Mouse (Mus musculus) heart, postnatal 0 days (tissue): ENCODE results near the gene Ttn. TPM values are rescaled to one million over a fixed set of nuclear protein-coding genes. Genes with fewer than 3 reads are reported as not detected.
A peak's percentile ranks its signal among the peaks of the same experiment; 100 is the strongest.

Experiments used
- ATAC-seq: fragments of 200-750 bp; cut with Nextera tagmentation; 2 replicates; pipeline ENCODE4 v1.8.0; 2017; ENCODE audit warnings: low read depth, moderate number of reproducible peaks, moderate library complexity; ENCODE audit not compliant: insufficient read depth
- DNase-seq: peaks from one replicate; pipeline ENCODE4 v3.0.0-alpha.2; 2016; ENCODE audit warnings: low spot score
- H3K27ac ChIP-seq: fragments of 300-500 bp; sonication (generic); 2 replicates; pipeline ENCODE4 v1.5.1; 2014; ENCODE audit warnings: low read depth, mild to moderate bottlenecking
- H3K27me3 ChIP-seq: fragments of 300-500 bp; sonication (generic); 2 replicates; pipeline ENCODE4 v1.6.1; 2014; ENCODE audit warnings: low read length, mixed read lengths; ENCODE audit not compliant: control insufficient read depth, insufficient read depth
- H3K36me3 ChIP-seq: fragments of 300-500 bp; sonication (generic); replicated peaks from 2 replicates; pipeline ENCODE4 v1.6.1; 2014; ENCODE audit warnings: low read length, mixed read lengths; ENCODE audit not compliant: control insufficient read depth, insufficient read depth
- H3K4me1 ChIP-seq: fragments of 300-500 bp; sonication (generic); 2 replicates; pipeline ENCODE4 v1.6.1; 2014; ENCODE audit warnings: antibody characterized with exemption; ENCODE audit not compliant: control insufficient read depth, insufficient read depth
- H3K4me2 ChIP-seq: fragments of 300-500 bp; sonication (generic); 2 replicates; pipeline ENCODE4 v1.6.1; 2014; ENCODE audit warnings: low read depth, mild to moderate bottlenecking, low read length, moderate library complexity
- H3K4me3 ChIP-seq: fragments of 300-500 bp; sonication (generic); 2 replicates; pipeline ENCODE4 v1.5.1; 2014; ENCODE audit warnings: low read depth, low read length
- H3K9ac ChIP-seq: fragments of 300-500 bp; sonication (generic); replicated peaks from 2 replicates; pipeline ENCODE4 v1.6.1; 2014; ENCODE audit warnings: low read depth, low read length, mixed read lengths
- H3K9me3 ChIP-seq: fragments of 300-500 bp; sonication (generic); replicated peaks from 2 replicates; pipeline ENCODE4 v1.6.1; 2016; ENCODE audit warnings: low read length; ENCODE audit not compliant: control insufficient read depth
- CTCF ChIP-seq: IDR thresholded peaks from 2 replicates; pipeline ENCODE4 v1.5.1; 2016; ENCODE audit warnings: antibody characterized with exemption, control low read depth, low read depth
- EP300 ChIP-seq: IDR thresholded peaks from 2 replicates; pipeline ENCODE4 v1.6.1; 2016; ENCODE audit warnings: antibody characterized with exemption, low read depth
- WGBS: fragments of 180-500 bp; shearing (Covaris S2); extraction: QIAGEN DNeasy Blood & Tissue Kit; methylation state at CpG from one replicate; pipeline ENCODE4 v1.1.7; 2014; 5-methylcytosine and 5-hydroxymethylcytosine counted together
- polyA plus RNA-seq: library from polyadenylated mRNA; unstranded; fragments of >200 nt; fragmentation: Nextera tagmentation; extraction: Ambion mirVana; gene quantifications from 2 replicates; pipeline ENCODE4 v1.2.1, GENCODE M21; 2015
- total RNA-seq: library from RNA; depleted of rRNA; stranded (reverse); fragments of >200 nt; gene quantifications from 2 replicates; pipeline ENCODE4 v1.2.3, GENCODE M21; 2014; ENCODE audit warnings: low replicate concordance

The Ttn gene
- total and polyA plus RNA-seq, 2 experiments from 2014 or later: 700 to 959 TPM

DNA sequence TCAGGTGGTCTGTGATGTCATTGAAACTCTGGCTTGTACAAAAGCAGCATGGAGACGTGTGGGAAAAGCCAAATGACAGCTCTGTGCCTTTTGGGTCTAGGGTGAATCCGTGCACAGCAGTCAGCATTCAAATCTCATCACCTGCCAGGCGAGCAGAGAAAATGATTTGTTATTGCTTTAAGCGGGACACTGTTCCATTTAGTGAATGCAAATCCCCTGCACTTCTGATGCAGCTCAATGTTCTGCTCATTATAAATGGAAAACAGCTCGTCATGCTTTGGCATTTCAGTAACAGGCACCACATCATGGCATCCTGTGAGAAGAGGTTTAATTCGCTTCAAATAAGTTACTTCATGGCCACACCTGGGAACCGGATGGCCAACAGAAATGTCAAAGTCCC is 24.7 kb upstream of the Ttn start:
- peaks cover 7% of the 10 kb centered on the region; the same call in 1 of the 2 replicates for H3K36me3 ChIP-seq
- H3K27ac ChIP-seq: no peak overlapping the region
- TF ChIP-seq CTCF (no peak), EP300 (no peak)
- ATAC-seq (no peak), DNase-seq (no peak)
- H3K9me3 ChIP-seq: no peaks in the 10 kb centered on the region
- no peak overlapping the region for H3K4me3 ChIP-seq
- no peaks in the 10 kb centered on the region; the same call in 1 of the 2 replicates for H3K4me1 ChIP-seq
- H3K9ac ChIP-seq: no peak overlapping the region
- 74% methylated on average over 7 of the region's 7 CpGs for WGBS
- H3K27me3 ChIP-seq: no peaks in the 10 kb centered on the region
- no peak overlapping the region for H3K4me2 ChIP-seq

DNA sequence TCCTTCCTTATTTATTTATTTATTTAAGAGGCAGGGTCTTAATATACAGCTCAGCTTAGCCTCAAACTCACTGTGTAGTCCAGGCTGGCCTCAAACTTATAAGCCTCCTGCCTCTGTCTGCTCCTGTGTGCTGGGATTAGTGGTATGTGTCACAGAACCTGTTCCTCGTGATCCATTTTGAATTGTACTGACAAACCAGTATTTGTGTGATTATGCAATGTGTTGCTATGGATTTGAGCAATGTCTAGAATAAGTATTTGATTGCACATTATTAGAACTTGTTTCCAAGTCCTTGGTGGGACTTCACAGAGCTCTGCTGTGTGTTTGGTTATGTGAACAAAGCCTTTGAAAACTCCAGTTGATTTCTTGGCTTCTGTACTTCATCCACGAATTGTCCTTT is 20.8 kb upstream of the Ttn start:
- Histone ChIP-seq H3K4me1 (0 out of 2 replicates have a peak, but pooled peaks cover 4% of the 10 kb centered on the region), H3K9ac (no peak overlapping the region), H3K4me3 (no peak overlapping the region), H3K4me2 (no peak overlapping the region), H3K36me3 (no peaks in the 10 kb centered on the region), H3K27me3 (no peaks in the 10 kb centered on the region), H3K9me3 (no peaks in the 10 kb centered on the region), H3K27ac (no peak overlapping the region)
- WGBS: 63% methylated on average over 2 of the region's 2 CpGs
- DNase-seq: no peak
- ATAC-seq: no peak
- TF ChIP-seq CTCF (no peak), EP300 (no peak)

DNA sequence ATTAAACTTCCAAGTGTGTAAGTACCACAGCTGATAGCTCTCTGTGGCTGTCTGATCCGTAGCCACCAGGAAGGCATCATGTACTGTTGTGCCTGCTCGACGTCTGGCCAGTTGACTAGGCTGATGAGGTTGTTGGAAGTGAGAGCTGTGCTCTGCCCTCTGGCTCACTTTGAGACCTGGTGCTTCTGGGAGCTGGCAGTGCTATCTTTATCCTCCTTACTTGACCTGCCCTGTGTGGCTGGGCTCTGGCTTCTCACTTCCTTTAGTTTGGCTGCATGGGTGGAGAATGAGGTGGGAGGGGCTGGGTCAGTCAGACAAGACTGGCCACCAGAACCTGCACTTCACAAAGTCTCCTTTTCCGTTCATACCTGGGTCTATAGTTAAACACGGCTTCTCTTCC is 16.0 kb upstream of the Ttn start:
- ATAC-seq: peak; percentile 99
- DNase-seq: peak; percentile 80
- peak overlapping the region; percentile 61 for H3K27ac ChIP-seq

DNA sequence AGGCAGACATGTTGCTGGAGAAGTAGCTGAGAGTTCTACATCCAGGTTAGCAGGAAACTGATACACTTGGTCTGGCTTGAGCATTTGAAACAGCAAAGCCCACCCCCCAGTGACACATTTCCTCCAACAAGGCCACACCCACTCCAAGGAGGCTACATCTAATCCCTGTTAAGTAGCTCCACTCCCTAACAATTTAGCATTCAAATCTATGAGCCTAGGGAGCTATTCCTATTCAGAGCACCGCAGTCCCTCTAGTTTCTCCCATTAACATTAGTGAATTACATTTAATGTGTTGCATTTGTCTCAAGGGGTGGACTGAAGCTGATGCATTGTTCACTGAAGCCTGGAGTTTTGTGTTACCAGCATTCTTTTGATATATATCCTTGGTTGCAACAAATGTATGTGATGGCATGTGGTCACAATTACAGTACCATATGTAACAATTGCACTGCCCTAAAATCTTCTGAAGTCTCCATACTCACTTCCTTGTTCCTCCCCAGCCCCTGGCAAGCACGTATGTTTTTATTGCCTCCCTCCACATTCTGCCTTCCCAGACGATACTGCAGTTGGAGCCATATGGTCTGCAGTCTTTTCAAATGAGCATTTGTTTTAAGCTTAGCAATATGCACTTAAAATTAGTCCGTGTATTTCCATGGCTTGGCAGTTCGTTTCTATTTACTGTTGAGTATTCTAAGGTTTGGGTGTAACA is 10.3 kb upstream of the Ttn start:
- no peak overlapping the region for H3K4me2 ChIP-seq
- no peak overlapping the region for H3K4me3 ChIP-seq
- H3K27me3 ChIP-seq: no peaks in the 10 kb centered on the region
- TF ChIP-seq CTCF (no peak), EP300 (no peak)
- 78% methylated on average over 5 of the region's 5 CpGs for WGBS
- ATAC-seq: no peak
- no peaks in the 10 kb centered on the region for H3K36me3 ChIP-seq
- H3K9me3 ChIP-seq: no peaks in the 10 kb centered on the region
- H3K27ac ChIP-seq: no peak overlapping the region
- no peaks in the 10 kb centered on the region for H3K4me1 ChIP-seq
- H3K9ac ChIP-seq: no peak overlapping the region
- DNase-seq: no peak

More for the DNA sequence above, 16.0 kb upstream of the Ttn start:
- no peaks in the 10 kb centered on the region for H3K36me3 ChIP-seq
- H3K4me1 ChIP-seq: 0 out of 2 replicates have a peak, but pooled peaks cover 4% of the 10 kb centered on the region
- WGBS: 28% methylated on average over 5 of the region's 5 CpGs
- no peaks in the 10 kb centered on the region for H3K9me3 ChIP-seq
- no peak overlapping the region for H3K4me2 ChIP-seq
- H3K9ac ChIP-seq: no peak overlapping the region
- TF ChIP-seq EP300 (no peak), CTCF (peak; percentile 6; the same call in 1 of the 2 replicates)
- H3K27me3 ChIP-seq: no peaks in the 10 kb centered on the region
- H3K4me3 ChIP-seq: no peak overlapping the region

DNA sequence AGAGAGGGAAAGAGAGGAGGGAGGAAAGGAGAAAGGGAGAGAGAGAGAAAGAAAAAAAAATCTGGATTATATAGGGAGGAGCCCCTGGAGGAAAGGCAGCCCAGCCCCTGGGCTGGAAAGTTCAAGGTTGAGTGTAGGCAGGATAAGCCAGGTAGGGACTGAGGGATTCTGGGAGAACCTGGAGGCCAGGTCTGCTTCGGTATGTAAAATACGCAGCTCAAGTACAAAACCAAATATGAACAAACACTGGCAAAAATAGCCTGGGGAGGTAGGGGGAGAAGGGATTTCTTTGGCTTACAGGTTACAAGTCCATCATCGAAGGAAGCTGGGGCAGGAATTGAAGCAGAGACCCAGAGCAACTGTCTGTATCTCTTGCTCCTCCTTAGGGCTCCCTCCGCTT is 5.0 kb upstream of the Ttn start:
- H3K4me2 ChIP-seq: no peak overlapping the region
- H3K36me3 ChIP-seq: no peaks in the 10 kb centered on the region
- H3K27ac ChIP-seq: no peak overlapping the region
- WGBS: 89% methylated on average over 4 of the region's 4 CpGs
- no peak overlapping the region for H3K4me3 ChIP-seq
- no peak for DNase-seq
- H3K4me1 ChIP-seq: peaks cover 10% of the 10 kb centered on the region; the same call in 1 of the 2 replicates
- H3K27me3 ChIP-seq: no peaks in the 10 kb centered on the region
- no peak overlapping the region for H3K9ac ChIP-seq
- H3K9me3 ChIP-seq: no peaks in the 10 kb centered on the region
- no peak for ATAC-seq
- TF ChIP-seq EP300: no peak
- TF ChIP-seq CTCF: no peak

DNA sequence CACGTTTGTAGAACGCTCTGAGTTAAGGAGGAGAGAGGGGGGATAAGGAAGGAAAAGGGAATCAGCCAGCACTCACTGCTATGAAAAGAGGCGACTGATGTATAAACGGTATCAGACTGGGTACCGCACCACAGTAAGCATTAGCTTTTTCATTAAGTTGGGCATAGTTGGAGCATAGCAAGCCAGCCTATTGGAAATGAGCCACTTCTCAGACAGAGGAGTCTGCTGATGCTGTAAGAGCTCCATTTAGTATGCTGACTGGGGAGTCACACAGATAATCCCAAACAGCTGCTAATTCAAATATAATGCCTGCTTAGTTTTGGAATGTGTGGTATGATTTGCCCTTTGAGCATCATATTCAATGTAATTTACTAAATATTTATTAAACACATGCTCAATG is 2.0 kb upstream of the Ttn start:
- Histone ChIP-seq H3K4me3 (no peak overlapping the region), H3K27me3 (no peaks in the 10 kb centered on the region), H3K4me1 (peaks cover 10% of the 10 kb centered on the region; the same call in 1 of the 2 replicates), H3K36me3 (no peaks in the 10 kb centered on the region), H3K27ac (peak overlapping the region; percentile 93), H3K9ac (no peak overlapping the region), H3K9me3 (no peaks in the 10 kb centered on the region), H3K4me2 (peak overlapping the region; percentile 58)
- DNase-seq (no peak), ATAC-seq (no peak)
- 49% methylated on average over 5 of the region's 5 CpGs for WGBS
- no peak for TF ChIP-seq CTCF
- TF ChIP-seq EP300: no peak
